Mouse (Mus musculus) limb, embryonic 13.5 days (tissue): ENCODE measurements around the gene Vapa. TPM values are rescaled to one million over a fixed set of nuclear protein-coding genes. Genes with fewer than 3 reads are reported as not detected.
A peak's percentile ranks its signal among the peaks of the same experiment; 100 is the strongest.

Experiments used
- ATAC-seq: fragments of 200-750 bp; cut with Nextera tagmentation; 2 replicates; pipeline ENCODE4 v1.8.0; 2017; ENCODE audit warnings: low read depth, moderate number of reproducible peaks, moderate TSS enrichment; ENCODE audit not compliant: low FRiP score
- H3K27ac ChIP-seq: fragments of 300-500 bp; sonication (generic); 2 replicates; pipeline ENCODE4 v1.5.1; 2015; ENCODE audit warnings: inconsistent platforms, mild to moderate bottlenecking, moderate library complexity
- H3K27me3 ChIP-seq: fragments of 300-500 bp; sonication (generic); 2 replicates; pipeline ENCODE4 v1.6.1; 2015; ENCODE audit warnings: mild to moderate bottlenecking, inconsistent platforms
- H3K36me3 ChIP-seq: fragments of 300-500 bp; sonication (generic); 2 replicates; pipeline ENCODE4 v1.6.1; 2015; ENCODE audit warnings: inconsistent platforms, mild to moderate bottlenecking, moderate library complexity
- H3K4me1 ChIP-seq: fragments of 300-500 bp; sonication (generic); 2 replicates; pipeline ENCODE4 v1.6.1; 2015; ENCODE audit warnings: inconsistent platforms
- H3K4me2 ChIP-seq: fragments of 300-500 bp; sonication (generic); replicated peaks from 2 replicates; pipeline ENCODE4 v1.6.1; 2015; ENCODE audit warnings: inconsistent platforms, mild to moderate bottlenecking, moderate library complexity
- H3K4me3 ChIP-seq: fragments of 300-500 bp; sonication (generic); 2 replicates; pipeline ENCODE4 v1.5.1; 2015; ENCODE audit warnings: moderate library complexity, mild to moderate bottlenecking, inconsistent platforms
- H3K9ac ChIP-seq: fragments of 300-500 bp; sonication (generic); 2 replicates; pipeline ENCODE4 v1.6.1; 2015; ENCODE audit warnings: mild to moderate bottlenecking, inconsistent platforms
- H3K9me3 ChIP-seq: fragments of 300-500 bp; sonication (generic); 2 replicates; pipeline ENCODE4 v1.6.1; 2016; ENCODE audit warnings: inconsistent platforms
- WGBS: fragments of 180-500 bp; shearing (Covaris S2); methylation state at CpG from one replicate; pipeline ENCODE4 v1.1.7; 2015; 5-methylcytosine and 5-hydroxymethylcytosine counted together
- polyA plus RNA-seq: library from polyadenylated mRNA; unstranded; fragments of >200 nt; fragmentation: Nextera tagmentation; extraction: Ambion mirVana; gene quantifications from 2 replicates; pipeline ENCODE4 v1.2.1, GENCODE M21; 2015

Gene Vapa
- polyA plus RNA-seq, result 172 and 179 TPM in 2 replicates

DNA sequence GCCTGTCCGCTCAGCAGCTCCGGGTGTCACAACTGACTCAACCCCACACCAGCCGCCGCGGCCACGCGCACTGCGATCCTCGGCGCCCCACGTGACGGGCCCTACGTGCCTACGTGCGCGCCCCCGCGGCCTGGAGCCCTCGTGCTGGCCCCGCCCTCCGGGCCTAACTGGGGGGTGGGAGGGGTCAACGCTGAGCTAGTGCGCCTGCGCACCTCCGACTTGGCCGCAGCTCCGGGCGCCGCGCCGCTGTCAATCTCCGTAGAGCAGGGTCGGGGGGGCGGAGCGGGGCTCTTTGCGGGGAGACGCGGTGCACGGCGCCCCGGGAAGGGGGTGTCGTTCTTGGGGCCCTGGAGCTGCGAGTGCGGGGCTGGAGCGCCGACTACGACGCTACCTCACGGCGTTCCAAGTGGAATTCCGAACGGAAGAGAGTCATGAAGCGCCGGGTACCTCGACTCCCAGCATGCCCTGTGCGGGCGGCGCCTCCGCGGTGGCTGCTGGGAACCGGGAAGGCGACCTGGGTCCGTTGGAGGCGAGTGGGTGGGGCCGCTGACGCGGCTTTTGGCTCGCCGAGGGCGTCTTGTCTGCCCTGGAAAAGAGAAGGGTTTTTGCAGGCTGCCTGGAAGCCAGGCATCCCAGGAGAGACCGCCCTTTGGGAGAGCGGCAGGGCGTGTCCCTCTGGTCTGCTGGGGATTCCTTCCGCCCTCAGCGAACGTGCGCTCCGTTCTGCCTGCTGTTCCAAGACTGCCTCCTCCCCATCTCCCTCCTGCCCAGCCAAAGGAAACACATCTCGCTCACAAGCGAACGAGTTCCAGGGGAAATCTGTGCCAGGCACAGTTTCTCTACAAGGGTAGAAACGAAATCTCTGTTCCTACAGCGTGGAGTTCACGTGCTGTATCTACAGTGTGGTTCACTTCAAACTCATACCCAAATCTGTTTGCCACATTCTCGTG lies at the start of gene Vapa:
Gene Vapa (minus strand): TSS at position 93 of the 950 bp plus-strand sequence.
- Histone ChIP-seq H3K4me3 (peak within 1 kb of the TSS; percentile 89), H3K9ac (peak within 1 kb of the TSS; percentile 98), H3K4me2 (peak within 1 kb of the TSS; percentile 83), H3K36me3 (no peaks in the 10 kb centered on the region), H3K9me3 (no peaks in the 10 kb centered on the region), H3K27ac (peak within 1 kb of the TSS; percentile 99), H3K4me1 (peaks cover 21% of the 10 kb centered on the region), H3K27me3 (no peaks in the 10 kb centered on the region)
- WGBS, result under 1% methylated on average over 76 of the region's 85 CpGs
- peak; percentile 92 for ATAC-seq

GRCm38 (mm10) chr17:65662662-65663061 lies 49.3 kb upstream of the Vapa start:
- no peak for ATAC-seq
- Histone ChIP-seq H3K36me3 (0 out of 2 replicates have a peak, but pooled peaks cover 4% of the 10 kb centered on the region), H3K27me3 (no peaks in the 10 kb centered on the region), H3K9ac (no peak overlapping the region), H3K27ac (no peak overlapping the region), H3K4me3 (no peak overlapping the region), H3K9me3 (no peaks in the 10 kb centered on the region), H3K4me2 (no peak overlapping the region), H3K4me1 (no peaks in the 10 kb centered on the region)
- WGBS, result 87% methylated on average over 3 of the region's 3 CpGs

DNA sequence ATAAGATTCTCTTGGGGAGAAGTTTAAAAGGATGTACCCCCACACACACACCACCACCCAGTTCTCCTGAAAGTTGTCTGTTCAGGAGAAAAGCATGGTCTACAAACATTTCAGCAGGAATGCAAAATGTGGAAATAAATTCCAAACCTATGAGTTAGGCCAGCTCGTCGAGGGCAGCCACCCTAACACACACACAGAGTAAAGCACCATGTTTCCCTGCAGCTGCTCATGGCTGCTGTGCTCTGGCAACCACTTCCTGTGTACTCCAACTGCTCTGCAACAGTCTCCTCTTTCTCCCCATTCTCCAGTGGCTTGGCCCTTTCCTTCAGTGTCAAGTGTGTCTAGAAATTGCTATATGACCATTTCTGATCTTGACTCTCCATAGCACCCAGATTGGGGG lies 45.1 kb upstream of the Vapa start:
- WGBS, result 83% methylated on average over 2 of the region's 2 CpGs
- no peak overlapping the region for H3K4me3 ChIP-seq
- H3K4me2 ChIP-seq, result no peak overlapping the region
- no peaks in the 10 kb centered on the region for H3K27me3 ChIP-seq
- no peaks in the 10 kb centered on the region for H3K4me1 ChIP-seq
- no peak overlapping the region for H3K9ac ChIP-seq
- no peaks in the 10 kb centered on the region for H3K9me3 ChIP-seq
- no peak for ATAC-seq
- H3K27ac ChIP-seq, result no peak overlapping the region
- 0 out of 2 replicates have a peak, but pooled peaks cover under 1% of the 10 kb centered on the region for H3K36me3 ChIP-seq

DNA sequence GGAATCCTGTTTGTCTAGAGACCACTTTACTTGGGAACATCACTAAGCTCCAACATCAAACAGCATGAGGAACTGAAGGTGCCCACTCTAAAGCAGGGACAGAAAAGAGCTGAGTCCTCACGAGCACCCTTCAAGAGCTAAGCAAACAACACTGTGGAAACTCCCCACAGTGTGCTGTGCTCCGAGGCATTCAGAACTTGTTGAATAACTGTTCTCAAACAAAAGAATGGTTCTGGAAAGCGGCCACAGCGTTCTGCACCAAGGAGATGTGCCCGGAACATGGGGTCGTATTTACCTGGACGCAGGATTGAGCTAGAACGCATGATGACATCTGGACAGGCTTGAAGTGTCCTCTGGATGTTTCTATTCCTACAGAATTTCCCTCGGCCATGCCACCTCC lies 44.6 kb upstream of the Vapa start:
- Histone ChIP-seq H3K4me2 (no peak overlapping the region), H3K9me3 (no peaks in the 10 kb centered on the region), H3K4me1 (no peaks in the 10 kb centered on the region), H3K36me3 (peaks cover 4% of the 10 kb centered on the region; the same call in 1 of the 2 replicates), H3K9ac (no peak overlapping the region), H3K27ac (no peak overlapping the region), H3K27me3 (no peaks in the 10 kb centered on the region), H3K4me3 (no peak overlapping the region)
- no peak for ATAC-seq
- 93% methylated on average over 9 of the region's 9 CpGs for WGBS

GRCm38 (mm10) chr17:65656731-65657130 lies 43.4 kb upstream of the Vapa start:
- whole genome bisulfite sequencing, result 93% methylated on average over 6 of the region's 6 CpGs
- H3K36me3 ChIP-seq, result peaks cover 16% of the 10 kb centered on the region

DNA sequence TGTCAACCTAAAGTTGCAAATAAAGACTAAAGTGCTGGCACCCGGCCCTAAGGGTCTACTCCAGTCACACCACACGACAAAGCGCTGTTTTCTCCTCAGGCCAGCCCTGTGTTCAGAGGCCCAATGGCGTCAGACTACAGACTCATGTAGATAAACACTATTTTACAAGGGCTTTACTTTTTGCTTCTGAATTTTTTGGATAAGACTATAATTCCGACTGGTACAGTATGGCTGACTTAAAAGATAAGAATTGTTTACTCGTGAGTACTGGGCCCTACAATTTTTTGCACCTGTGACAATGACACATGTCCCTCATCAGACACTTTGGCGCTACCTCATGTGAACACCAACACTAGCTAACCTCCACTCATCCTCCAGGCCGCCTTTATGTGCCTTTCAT lies 42.7 kb upstream of the Vapa start:
- Histone ChIP-seq H3K36me3 (peaks cover 21% of the 10 kb centered on the region), H3K4me2 (no peak overlapping the region), H3K9ac (no peak overlapping the region), H3K27me3 (no peaks in the 10 kb centered on the region), H3K27ac (no peak overlapping the region), H3K4me1 (no peaks in the 10 kb centered on the region), H3K4me3 (no peak overlapping the region), H3K9me3 (no peaks in the 10 kb centered on the region)
- no peak for ATAC-seq
- 90% methylated on average over 8 of the region's 8 CpGs for WGBS

More at GRCm38 (mm10) chr17:65656731-65657130, 43.4 kb upstream of the Vapa start:
- ATAC-seq, result no peak
- no peaks in the 10 kb centered on the region for H3K9me3 ChIP-seq
- H3K27ac ChIP-seq, result no peak overlapping the region
- no peak overlapping the region for H3K4me3 ChIP-seq
- H3K27me3 ChIP-seq, result no peaks in the 10 kb centered on the region
- no peak overlapping the region for H3K9ac ChIP-seq
- no peak overlapping the region for H3K4me2 ChIP-seq
- H3K4me1 ChIP-seq, result no peaks in the 10 kb centered on the region

DNA sequence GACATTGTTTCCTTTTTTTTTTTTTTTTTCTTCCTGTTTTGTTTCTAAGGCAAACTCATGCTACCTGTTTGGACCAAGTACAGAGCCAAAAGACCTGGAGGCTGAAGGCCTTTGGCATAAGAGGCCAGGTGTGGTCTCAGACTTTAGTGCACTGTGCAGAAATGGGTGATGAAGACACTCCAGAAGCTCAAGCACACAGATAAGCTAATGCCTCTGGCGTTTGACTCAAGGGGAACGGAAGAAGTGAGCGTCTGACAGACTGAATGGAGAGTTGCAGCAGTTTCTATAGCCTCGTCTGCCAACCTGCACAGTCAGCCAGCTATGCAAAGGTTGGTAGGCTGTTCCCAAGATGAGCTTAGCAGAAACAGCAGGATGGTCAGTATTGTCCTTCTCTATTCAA lies 42.3 kb upstream of the Vapa start:
- ATAC-seq, result no peak
- H3K9me3 ChIP-seq, result no peaks in the 10 kb centered on the region
- 84% methylated on average over 4 of the region's 4 CpGs for WGBS
- no peak overlapping the region for H3K27ac ChIP-seq
- no peak overlapping the region for H3K9ac ChIP-seq
- no peaks in the 10 kb centered on the region for H3K27me3 ChIP-seq
- no peaks in the 10 kb centered on the region for H3K4me1 ChIP-seq
- H3K36me3 ChIP-seq, result peaks cover 24% of the 10 kb centered on the region
- H3K4me2 ChIP-seq, result no peak overlapping the region
- no peak overlapping the region for H3K4me3 ChIP-seq

DNA sequence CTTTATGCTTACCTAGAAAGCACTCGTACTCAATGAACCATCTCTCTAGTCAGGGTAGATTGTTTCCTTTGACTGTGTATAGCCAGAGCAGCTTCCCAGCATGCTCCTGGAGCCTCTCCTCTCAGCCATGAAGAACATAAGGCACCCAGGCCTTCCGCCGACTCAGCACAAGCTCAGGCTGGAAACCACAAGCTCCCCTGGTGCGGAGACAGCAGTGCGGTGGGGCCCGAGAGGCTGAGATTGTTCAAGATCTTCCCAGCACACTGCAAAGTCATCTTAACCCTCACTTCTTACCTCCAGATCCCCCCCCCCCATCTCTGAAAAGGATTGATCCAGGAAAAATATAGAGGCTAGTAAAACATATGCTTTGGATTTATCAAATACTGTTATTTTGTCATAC lies 37.2 kb upstream of the Vapa start:
- ATAC-seq, result no peak
- no peak overlapping the region for H3K9ac ChIP-seq
- no peaks in the 10 kb centered on the region for H3K9me3 ChIP-seq
- no peak overlapping the region for H3K27ac ChIP-seq
- H3K4me1 ChIP-seq, result no peaks in the 10 kb centered on the region
- WGBS, result 90% methylated on average over 6 of the region's 6 CpGs
- H3K36me3 ChIP-seq, result peaks cover 24% of the 10 kb centered on the region
- H3K27me3 ChIP-seq, result no peaks in the 10 kb centered on the region
- no peak overlapping the region for H3K4me2 ChIP-seq
- H3K4me3 ChIP-seq, result no peak overlapping the region

DNA sequence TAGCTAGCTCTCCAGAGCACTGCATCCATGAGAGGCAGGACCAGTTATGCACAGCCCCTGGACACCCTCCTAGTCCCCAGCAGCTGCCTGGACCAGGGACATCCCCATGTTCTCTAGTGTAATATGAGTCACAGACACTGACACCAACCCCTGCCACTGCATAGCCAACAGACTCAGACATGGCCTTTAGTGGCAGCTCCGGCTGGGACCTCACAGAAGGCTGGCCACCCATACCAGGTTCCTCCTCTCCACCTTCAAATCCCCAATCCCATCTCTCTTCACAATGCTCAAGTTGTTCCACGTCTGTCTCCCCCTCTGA lies 35.8 kb upstream of the Vapa start:
- ATAC-seq, result no peak
- 88% methylated on average over 2 of the region's 2 CpGs for WGBS
- H3K36me3 ChIP-seq, result peaks cover 24% of the 10 kb centered on the region
- no peak overlapping the region for H3K4me2 ChIP-seq
- H3K9ac ChIP-seq, result no peak overlapping the region
- H3K9me3 ChIP-seq, result no peaks in the 10 kb centered on the region
- no peak overlapping the region for H3K4me3 ChIP-seq
- no peaks in the 10 kb centered on the region for H3K27me3 ChIP-seq
- H3K4me1 ChIP-seq, result no peaks in the 10 kb centered on the region
- no peak overlapping the region for H3K27ac ChIP-seq

DNA sequence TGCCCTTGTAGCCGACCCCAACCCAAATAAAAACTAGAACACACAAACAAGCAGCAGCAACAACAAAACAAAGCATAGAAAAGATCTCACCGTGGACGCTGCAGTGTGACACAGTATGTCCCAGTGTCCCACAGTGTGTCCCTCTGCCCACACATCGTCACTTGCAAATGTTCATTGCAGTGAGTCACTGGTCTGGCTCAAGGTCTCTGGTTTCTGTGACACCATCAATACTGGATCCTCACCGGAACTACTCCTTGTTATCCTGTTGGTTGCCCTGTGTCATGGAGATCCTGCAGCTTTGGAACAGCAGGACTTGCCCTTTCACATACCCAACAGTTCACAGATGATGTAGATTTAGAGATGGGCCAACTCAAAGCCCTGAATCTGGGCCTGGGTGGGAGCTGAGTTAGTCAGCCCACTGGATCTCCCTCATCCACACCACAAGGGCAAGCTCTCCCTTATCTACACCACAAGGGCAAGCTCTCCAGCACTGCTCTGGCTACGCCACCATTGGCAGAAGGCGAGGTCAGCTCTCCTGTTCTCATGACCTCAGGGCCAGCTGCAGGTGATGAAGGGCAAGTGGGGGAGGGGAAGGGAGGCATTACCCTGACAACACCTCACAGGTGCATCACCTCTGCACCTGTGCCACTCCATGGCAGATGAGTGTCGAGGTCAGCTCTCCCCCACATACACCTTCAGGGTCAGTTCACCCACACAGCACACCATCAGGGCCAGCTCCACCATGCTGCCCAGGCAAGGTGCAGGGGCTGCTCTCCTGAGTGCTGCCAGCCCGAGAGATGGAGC lies 35.2 kb upstream of the Vapa start:
- Histone ChIP-seq H3K9ac (no peak overlapping the region), H3K4me2 (no peak overlapping the region), H3K36me3 (peaks cover 24% of the 10 kb centered on the region), H3K9me3 (no peaks in the 10 kb centered on the region), H3K4me1 (peaks cover 1% of the 10 kb centered on the region), H3K27ac (no peak overlapping the region), H3K4me3 (no peak overlapping the region), H3K27me3 (no peaks in the 10 kb centered on the region)
- ATAC-seq, result no peak
- 87% methylated on average over 9 of the region's 9 CpGs for WGBS

DNA sequence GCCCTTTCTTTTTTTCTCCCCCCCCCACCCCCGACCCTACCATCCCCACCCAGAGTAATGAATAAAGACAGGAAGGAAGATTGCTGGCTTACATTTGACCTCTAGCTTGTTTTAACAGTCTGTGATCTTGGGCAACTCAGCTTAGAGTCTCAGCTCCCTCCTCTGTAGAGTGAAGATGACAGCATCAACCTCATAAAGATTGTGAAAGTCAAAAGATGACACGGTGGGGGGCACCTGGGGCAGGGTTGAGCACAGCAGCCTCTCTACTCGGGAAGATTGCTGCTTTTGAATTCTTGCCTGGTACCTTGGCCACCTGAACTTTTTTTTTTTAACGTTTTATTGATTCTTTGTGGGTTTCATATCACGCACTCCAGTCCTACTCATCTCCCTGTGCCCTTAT lies 34.6 kb upstream of the Vapa start:
- Histone ChIP-seq H3K27me3 (no peaks in the 10 kb centered on the region), H3K4me2 (no peak overlapping the region), H3K4me3 (no peak overlapping the region), H3K4me1 (peaks cover 7% of the 10 kb centered on the region), H3K9me3 (no peaks in the 10 kb centered on the region), H3K9ac (no peak overlapping the region), H3K36me3 (peaks cover 20% of the 10 kb centered on the region), H3K27ac (no peak overlapping the region)
- no peak for ATAC-seq
- WGBS, result 65% methylated on average over 5 of the region's 5 CpGs

GRCm38 (mm10) chr17:65647226-65647625 lies 33.9 kb upstream of the Vapa start:
- Histone ChIP-seq H3K4me2 (no peak overlapping the region), H3K27me3 (no peaks in the 10 kb centered on the region), H3K4me1 (peaks cover 15% of the 10 kb centered on the region), H3K9ac (no peak overlapping the region), H3K36me3 (peaks cover 13% of the 10 kb centered on the region; the same call in 1 of the 2 replicates), H3K27ac (no peak overlapping the region), H3K4me3 (no peak overlapping the region), H3K9me3 (no peaks in the 10 kb centered on the region)
- no peak for ATAC-seq
- WGBS, result 76% methylated on average over 6 of the region's 6 CpGs
